Mouse (Mus musculus): ENCODE results near the gene Abcc12. TPM values are rescaled to one million over a fixed set of nuclear protein-coding genes. Genes with fewer than 3 reads are reported as not detected.

Gene Abcc12
- polyA plus RNA-seq, 1 experiment from 2014 or later = not detected

DNA sequence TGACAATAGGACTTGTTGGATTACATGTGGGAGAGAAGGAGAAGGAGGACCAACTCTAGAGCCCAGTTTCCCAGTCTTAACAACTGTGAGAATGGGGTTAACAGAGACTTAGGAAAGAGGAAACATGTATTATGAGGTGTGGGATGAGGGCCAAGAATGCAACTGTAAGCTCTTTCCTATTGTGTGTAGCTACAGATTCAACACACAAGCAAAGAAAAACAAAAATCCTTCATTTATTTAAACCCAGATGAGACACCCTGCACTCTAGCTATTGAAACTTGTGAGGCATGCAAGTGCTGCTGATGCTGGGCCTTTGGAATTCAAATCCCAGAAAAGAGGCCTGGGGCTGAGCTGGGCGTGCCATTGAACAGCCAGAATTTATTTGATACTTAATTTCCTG is 18.7 kb downstream of the Abcc12 start:
- H3K9me3 ChIP-seq (ENCODE audit: control insufficient read depth, low read length) = no peaks in the 10 kb centered on the region
- H3K4me3 ChIP-seq (ENCODE audit: low read depth, low read length) = no peak overlapping the region
- H3K4me2 ChIP-seq = no peak overlapping the region
- H3K4me1 ChIP-seq (replicated peaks; ENCODE audit: control insufficient read depth, insufficient read depth, low read length) = no peaks in the 10 kb centered on the region
- DNase-seq (ENCODE audit: low spot score) = no peak
- H3K27me3 ChIP-seq (replicated peaks; ENCODE audit: control insufficient read depth, insufficient read depth, low read length) = no peaks in the 10 kb centered on the region
- no peaks in the 10 kb centered on the region for H3K36me3 ChIP-seq (ENCODE audit: control insufficient read depth, insufficient read depth, low read length)
- no peak overlapping the region for H3K9ac ChIP-seq (ENCODE audit: low read depth, low read length)
- no peak overlapping the region for H3K27ac ChIP-seq (ENCODE audit: low read depth, low read length)
- WGBS = 68% methylated on average over 1 of the region's 1 CpGs
- ATAC-seq (replicated peaks; ENCODE audit: low FRiP score) = no peak

DNA sequence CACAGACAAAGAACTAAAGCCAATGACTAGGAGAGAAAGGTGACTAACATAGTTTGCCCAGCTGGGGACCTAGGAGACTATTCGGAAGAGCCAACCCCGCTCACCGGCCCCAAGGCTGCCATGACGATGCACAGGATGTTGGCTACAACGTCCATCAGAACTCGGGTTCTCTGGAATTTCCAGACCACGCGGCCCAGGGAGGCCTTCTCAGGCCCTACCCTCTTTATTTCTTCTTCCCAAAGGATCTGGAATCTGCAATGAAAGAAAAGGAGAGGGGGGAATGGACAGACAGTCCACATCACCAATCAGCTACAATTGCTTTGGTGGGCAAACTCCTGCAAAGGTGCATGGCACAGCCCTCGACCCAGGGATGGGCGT is 19.8 kb downstream of the Abcc12 start:
- no peak overlapping the region for H3K27ac ChIP-seq (ENCODE audit: low read depth, low read length)
- no peaks in the 10 kb centered on the region for H3K27me3 ChIP-seq (replicated peaks; ENCODE audit: control insufficient read depth, insufficient read depth, low read length)
- no peaks in the 10 kb centered on the region for H3K4me1 ChIP-seq (replicated peaks; ENCODE audit: control insufficient read depth, insufficient read depth, low read length)
- H3K36me3 ChIP-seq (ENCODE audit: control insufficient read depth, insufficient read depth, low read length) = no peaks in the 10 kb centered on the region
- no peak overlapping the region for H3K4me3 ChIP-seq (ENCODE audit: low read depth, low read length)
- WGBS = 88% methylated on average over 10 of the region's 10 CpGs
- no peak overlapping the region for H3K9ac ChIP-seq (ENCODE audit: low read depth, low read length)
- DNase-seq (ENCODE audit: low spot score) (no peak), ATAC-seq (replicated peaks; ENCODE audit: low FRiP score) (no peak)
- H3K4me2 ChIP-seq = no peak overlapping the region
- H3K9me3 ChIP-seq (ENCODE audit: control insufficient read depth, low read length) = no peaks in the 10 kb centered on the region

DNA sequence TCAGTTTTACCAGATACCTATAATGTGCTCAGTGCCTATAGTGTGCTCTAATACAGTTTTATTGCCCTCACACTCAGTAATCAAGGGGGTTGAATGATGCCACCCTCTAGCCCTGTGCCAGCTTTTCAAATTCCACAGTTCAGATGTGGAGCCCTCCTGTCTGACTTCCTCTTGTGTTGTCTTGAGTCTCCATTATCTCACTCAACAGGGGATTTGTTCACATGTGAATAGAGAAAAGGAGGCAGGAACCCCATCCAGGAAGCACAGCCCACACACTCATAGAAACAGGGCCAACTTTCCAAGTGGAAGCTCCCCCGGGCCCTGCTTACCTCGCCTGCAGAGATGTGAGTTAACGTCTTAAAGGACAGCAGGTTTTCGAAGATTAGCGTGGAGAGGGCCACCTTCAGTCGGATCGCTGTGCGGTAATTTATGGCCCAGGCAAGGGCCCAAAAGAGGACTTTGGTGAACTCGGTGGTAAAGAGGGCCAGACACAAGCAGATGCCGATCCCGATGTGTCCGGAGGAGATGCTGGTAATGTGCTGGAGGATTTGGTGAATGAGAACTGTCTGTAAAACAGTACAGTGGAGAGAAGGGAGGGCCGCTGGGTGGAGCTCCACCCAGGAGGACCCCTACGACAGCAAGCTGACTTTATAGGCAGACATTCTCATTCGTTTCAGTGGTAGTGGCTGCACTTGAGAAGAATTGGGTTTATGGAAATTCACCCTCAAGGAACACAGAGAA is 20.4 kb downstream of the Abcc12 start:
- Histone ChIP-seq H3K4me2 (no peak overlapping the region), H3K4me3 (ENCODE audit: low read depth, low read length) (no peak overlapping the region), H3K9me3 (ENCODE audit: control insufficient read depth, low read length) (no peaks in the 10 kb centered on the region), H3K36me3 (ENCODE audit: control insufficient read depth, insufficient read depth, low read length) (no peaks in the 10 kb centered on the region), H3K27me3 (replicated peaks; ENCODE audit: control insufficient read depth, insufficient read depth, low read length) (no peaks in the 10 kb centered on the region), H3K27ac (ENCODE audit: low read depth, low read length) (no peak overlapping the region), H3K9ac (ENCODE audit: low read depth, low read length) (no peak overlapping the region), H3K4me1 (replicated peaks; ENCODE audit: control insufficient read depth, insufficient read depth, low read length) (no peaks in the 10 kb centered on the region)
- 83% methylated on average over 15 of the region's 15 CpGs for WGBS
- DNase-seq (ENCODE audit: low spot score) = no peak
- no peak for ATAC-seq (replicated peaks; ENCODE audit: low FRiP score)

- WGBS = 78% methylated on average over 15 of the region's 15 CpGs
- H3K4me3 ChIP-seq (ENCODE audit: low read depth, low read length) = no peak overlapping the region
- H3K27me3 ChIP-seq (replicated peaks; ENCODE audit: control insufficient read depth, insufficient read depth, low read length) = no peaks in the 10 kb centered on the region
- ATAC-seq (replicated peaks; ENCODE audit: low FRiP score) (no peak), DNase-seq (ENCODE audit: low spot score) (no peak)
- H3K4me2 ChIP-seq = no peak overlapping the region
- H3K9me3 ChIP-seq (ENCODE audit: control insufficient read depth, low read length) = no peaks in the 10 kb centered on the region
- H3K4me1 ChIP-seq (replicated peaks; ENCODE audit: control insufficient read depth, insufficient read depth, low read length) = no peaks in the 10 kb centered on the region
- no peak overlapping the region for H3K9ac ChIP-seq (ENCODE audit: low read depth, low read length)
- no peaks in the 10 kb centered on the region for H3K36me3 ChIP-seq (ENCODE audit: control insufficient read depth, insufficient read depth, low read length)
- H3K27ac ChIP-seq (ENCODE audit: low read depth, low read length) = no peak overlapping the region
These were observed 23.1 kb downstream of the Abcc12 start for GRCm38 (mm10) chr8:86557186-86558045.

DNA sequence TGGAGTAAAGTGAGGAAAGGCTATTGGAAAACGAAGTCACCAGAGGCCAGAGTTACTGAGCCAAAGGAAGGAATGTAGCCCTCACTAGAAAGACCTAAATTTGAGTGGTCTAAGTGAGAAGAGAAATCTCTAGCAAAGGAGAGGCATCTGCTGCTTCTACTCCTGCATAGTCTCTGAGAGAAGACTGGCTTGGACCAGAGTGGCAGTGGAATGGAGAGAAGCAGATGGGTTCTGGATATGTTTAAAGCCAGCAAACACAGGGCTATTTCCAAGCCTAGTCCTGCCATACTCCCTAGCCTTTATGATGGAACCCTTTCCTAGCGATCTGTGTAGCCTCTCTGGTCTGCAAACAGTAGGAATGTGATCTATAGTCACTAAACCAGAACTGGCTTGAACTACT is 24.9 kb downstream of the Abcc12 start:
- Histone ChIP-seq H3K9me3 (ENCODE audit: control insufficient read depth, low read length) (no peaks in the 10 kb centered on the region), H3K27me3 (replicated peaks; ENCODE audit: control insufficient read depth, insufficient read depth, low read length) (no peaks in the 10 kb centered on the region), H3K36me3 (ENCODE audit: control insufficient read depth, insufficient read depth, low read length) (no peaks in the 10 kb centered on the region), H3K4me2 (no peak overlapping the region), H3K4me1 (replicated peaks; ENCODE audit: control insufficient read depth, insufficient read depth, low read length) (no peaks in the 10 kb centered on the region), H3K4me3 (ENCODE audit: low read depth, low read length) (no peak overlapping the region), H3K27ac (ENCODE audit: low read depth, low read length) (no peak overlapping the region), H3K9ac (ENCODE audit: low read depth, low read length) (no peak overlapping the region)
- WGBS = 68% methylated on average over 2 of the region's 2 CpGs
- DNase-seq (ENCODE audit: low spot score) (no peak), ATAC-seq (replicated peaks; ENCODE audit: low FRiP score) (no peak)

DNA sequence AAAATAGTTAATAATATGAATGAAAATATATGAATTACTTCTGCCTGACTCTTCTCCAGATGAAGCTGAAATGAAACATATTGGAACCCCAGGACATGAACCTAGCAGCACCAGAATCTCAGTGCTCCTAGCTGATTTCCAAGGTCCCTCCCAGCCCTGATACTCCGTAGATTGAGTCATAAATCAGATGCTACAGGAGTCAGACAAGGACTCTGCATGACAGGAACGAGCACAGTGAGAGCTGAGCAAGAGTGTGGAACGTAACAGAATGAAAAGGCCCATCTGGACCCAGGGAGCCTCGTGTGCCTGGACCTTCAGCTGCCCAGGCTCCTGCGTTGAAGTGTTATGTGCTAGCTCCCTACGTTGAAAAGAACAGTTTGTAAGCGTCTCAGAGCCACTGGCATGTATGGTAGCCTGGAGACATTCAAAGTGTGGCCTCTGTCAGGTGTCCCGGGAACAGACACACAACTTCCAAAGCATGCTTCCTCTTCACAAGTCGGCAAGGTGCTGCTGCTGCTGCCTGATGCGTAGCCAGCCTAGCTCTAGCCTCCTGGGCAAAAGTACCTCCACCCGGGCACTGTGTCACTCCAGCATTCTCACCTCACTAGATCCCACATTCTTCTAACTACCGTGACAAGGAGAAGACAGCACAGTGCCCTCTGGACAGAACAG is 26.1 kb downstream of the Abcc12 start:
- ATAC-seq (replicated peaks; ENCODE audit: low FRiP score) (no peak), DNase-seq (ENCODE audit: low spot score) (no peak)
- Histone ChIP-seq H3K4me2 (no peak overlapping the region), H3K36me3 (ENCODE audit: control insufficient read depth, insufficient read depth, low read length) (no peaks in the 10 kb centered on the region), H3K4me1 (replicated peaks; ENCODE audit: control insufficient read depth, insufficient read depth, low read length) (no peaks in the 10 kb centered on the region), H3K9me3 (ENCODE audit: control insufficient read depth, low read length) (no peaks in the 10 kb centered on the region), H3K27me3 (replicated peaks; ENCODE audit: control insufficient read depth, insufficient read depth, low read length) (no peaks in the 10 kb centered on the region), H3K4me3 (ENCODE audit: low read depth, low read length) (no peak overlapping the region), H3K27ac (ENCODE audit: low read depth, low read length) (no peak overlapping the region), H3K9ac (ENCODE audit: low read depth, low read length) (no peak overlapping the region)
- WGBS = 86% methylated on average over 12 of the region's 12 CpGs

GRCm38 (mm10) chr8:86550516-86550915 is 30.0 kb downstream of the Abcc12 start:
- Histone ChIP-seq H3K4me3 (ENCODE audit: low read depth, low read length) (no peak overlapping the region), H3K4me1 (replicated peaks; ENCODE audit: control insufficient read depth, insufficient read depth, low read length) (no peaks in the 10 kb centered on the region)

DNA sequence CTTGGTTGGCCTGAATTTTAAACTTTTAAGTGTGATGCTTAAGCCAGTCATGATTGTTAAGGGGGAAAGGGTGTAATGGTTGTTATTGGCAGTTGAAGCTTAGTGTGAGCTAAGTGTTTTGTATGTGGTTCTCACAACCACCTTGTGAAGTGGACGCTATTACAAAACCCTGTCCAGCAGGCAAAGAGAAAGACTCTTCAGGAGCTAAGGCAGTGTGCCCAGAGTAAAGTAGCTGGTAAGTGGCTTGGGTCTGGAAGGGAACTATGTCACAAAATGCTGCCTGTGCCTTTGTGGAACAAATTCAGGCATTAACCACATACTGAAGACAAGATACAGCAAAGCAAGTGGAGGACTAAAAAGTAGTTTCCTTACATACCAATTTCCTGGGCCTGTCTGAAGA is 34.5 kb downstream of the Abcc12 start:
- ATAC-seq (replicated peaks; ENCODE audit: low FRiP score) (no peak), DNase-seq (ENCODE audit: low spot score) (no peak)
- no peak overlapping the region for H3K9ac ChIP-seq (ENCODE audit: low read depth, low read length)
- H3K27ac ChIP-seq (ENCODE audit: low read depth, low read length) = no peak overlapping the region
- 81% methylated on average over 1 of the region's 1 CpGs for WGBS
- no peaks in the 10 kb centered on the region for H3K4me1 ChIP-seq (replicated peaks; ENCODE audit: control insufficient read depth, insufficient read depth, low read length)
- no peak overlapping the region for H3K4me2 ChIP-seq
- no peaks in the 10 kb centered on the region for H3K9me3 ChIP-seq (ENCODE audit: control insufficient read depth, low read length)
- no peaks in the 10 kb centered on the region for H3K27me3 ChIP-seq (replicated peaks; ENCODE audit: control insufficient read depth, insufficient read depth, low read length)
- no peaks in the 10 kb centered on the region for H3K36me3 ChIP-seq (ENCODE audit: control insufficient read depth, insufficient read depth, low read length)
- no peak overlapping the region for H3K4me3 ChIP-seq (ENCODE audit: low read depth, low read length)

More at GRCm38 (mm10) chr8:86550516-86550915, 30.0 kb downstream of the Abcc12 start:
- no peaks in the 10 kb centered on the region for H3K9me3 ChIP-seq (ENCODE audit: control insufficient read depth, low read length)
- 88% methylated on average over 10 of the region's 10 CpGs for WGBS
- no peak overlapping the region for H3K4me2 ChIP-seq
- H3K27me3 ChIP-seq (replicated peaks; ENCODE audit: control insufficient read depth, insufficient read depth, low read length) = no peaks in the 10 kb centered on the region
- no peak overlapping the region for H3K9ac ChIP-seq (ENCODE audit: low read depth, low read length)
- no peak for DNase-seq (ENCODE audit: low spot score)
- H3K36me3 ChIP-seq (ENCODE audit: control insufficient read depth, insufficient read depth, low read length) = no peaks in the 10 kb centered on the region
- H3K27ac ChIP-seq (ENCODE audit: low read depth, low read length) = no peak overlapping the region
- no peak for ATAC-seq (replicated peaks; ENCODE audit: low FRiP score)
